Mouse (Mus musculus): Measurements from ENCODE around the gene Ccdc81. TPM values are rescaled to one million over a fixed set of nuclear protein-coding genes. Genes with fewer than 3 reads are reported as not detected.
A peak's percentile ranks its signal among the peaks of the same experiment; 100 is the strongest.

Ccdc81 gene
- total RNA-seq, 2 experiments from 2014 or later, result 0.56 to 0.90 TPM

DNA sequence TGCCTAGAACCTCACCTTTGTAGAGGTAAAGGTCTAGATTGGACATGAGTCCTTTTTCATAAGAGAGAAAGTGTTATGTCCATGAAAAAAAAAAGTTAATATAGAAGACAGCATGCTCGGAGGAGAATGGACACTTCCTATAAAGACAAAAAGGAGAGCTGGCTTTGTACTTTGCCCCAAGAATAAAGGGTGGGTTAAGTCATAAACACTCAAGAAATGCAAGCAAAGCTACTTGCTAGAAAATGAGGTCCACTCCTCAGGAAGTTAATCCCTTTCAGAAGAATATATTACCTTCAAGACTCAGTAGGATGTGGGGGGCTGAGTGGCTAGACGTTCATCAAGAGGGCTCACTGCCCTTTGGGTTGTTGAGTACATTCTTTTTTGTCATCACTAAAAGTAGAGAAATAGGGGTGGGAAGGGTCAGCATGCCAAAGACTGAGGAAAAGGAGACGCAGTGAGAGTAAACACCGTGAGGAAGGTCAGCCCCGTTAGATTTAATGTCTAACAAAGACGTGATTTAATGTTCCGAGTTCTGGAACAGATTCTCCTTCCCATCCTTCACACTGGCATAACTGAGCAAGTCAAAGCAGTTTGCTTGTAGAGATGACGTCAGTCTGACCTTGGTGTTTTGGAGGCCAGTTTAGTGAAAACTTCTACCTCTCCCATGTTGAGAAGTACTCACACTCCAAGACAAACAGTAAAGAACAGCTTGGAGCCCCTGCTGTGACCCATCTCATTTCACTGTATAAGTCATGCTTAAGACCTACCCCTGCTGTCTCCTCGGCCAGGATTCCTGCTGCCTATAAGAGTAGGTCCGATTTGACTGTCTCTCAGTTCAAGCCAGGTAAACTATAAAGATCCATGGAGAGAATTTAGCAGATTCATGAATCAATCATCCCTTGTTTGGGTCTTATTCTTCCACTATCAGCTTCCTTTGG is 51.0 kb downstream of the Ccdc81 start:
- no peak overlapping the region for H3K27ac ChIP-seq
- H3K4me3 ChIP-seq, result no peak overlapping the region
- no peak for DNase-seq (ENCODE audit: low spot score in 2 of 2)
- TF ChIP-seq CTCF (conservative IDR thresholded peaks at IDR 0.05), result no peak

GRCm38 (mm10) chr7:89850510-89850909 is 52.9 kb downstream of the Ccdc81 start:
- Histone ChIP-seq H3K27ac (no peak overlapping the region), H3K4me3 (no peak overlapping the region)
- no peak for DNase-seq (ENCODE audit: low spot score in 2 of 2)
- no peak for TF ChIP-seq CTCF (conservative IDR thresholded peaks at IDR 0.05)

GRCm38 (mm10) chr7:89845669-89846068 is 57.8 kb downstream of the Ccdc81 start:
- no peak for DNase-seq (ENCODE audit: low spot score in 2 of 2)
- no peak overlapping the region for H3K27ac ChIP-seq
- no peak for TF ChIP-seq CTCF (conservative IDR thresholded peaks at IDR 0.05)
- no peak overlapping the region for H3K4me3 ChIP-seq

DNA sequence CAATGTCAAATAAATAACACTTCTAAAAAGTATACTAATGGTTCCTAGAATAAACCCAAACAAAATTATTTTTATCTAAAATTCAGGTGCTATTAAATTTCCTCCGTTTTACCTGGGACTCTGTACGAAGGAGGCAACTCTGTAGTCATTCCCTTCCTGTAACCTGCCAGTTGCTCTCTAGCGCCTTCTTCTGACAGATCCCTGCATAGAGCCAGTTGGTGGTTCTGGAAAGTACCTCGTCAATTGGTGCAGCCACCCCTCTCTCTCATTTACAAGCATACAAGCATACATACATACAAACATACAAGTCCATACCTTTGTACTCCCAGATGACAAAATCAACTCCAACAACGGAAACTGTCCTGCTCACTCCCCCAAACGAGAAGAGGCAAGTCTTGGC is 59.9 kb downstream of the Ccdc81 start:
- Histone ChIP-seq H3K4me3 (no peak overlapping the region), H3K27ac (no peak overlapping the region)
- DNase-seq (ENCODE audit: low spot score in 2 of 2), result no peak
- peak; percentile 81 for TF ChIP-seq CTCF (conservative IDR thresholded peaks at IDR 0.05)

- DNase-seq (ENCODE audit: low spot score in 2 of 2), result no peak
- TF ChIP-seq CTCF (conservative IDR thresholded peaks at IDR 0.05), result no peak
- Histone ChIP-seq H3K4me3 (no peak overlapping the region), H3K27ac (no peak overlapping the region)
These were observed 60.3 kb downstream of the Ccdc81 start for GRCm38 (mm10) chr7:89843121-89843520.

DNA sequence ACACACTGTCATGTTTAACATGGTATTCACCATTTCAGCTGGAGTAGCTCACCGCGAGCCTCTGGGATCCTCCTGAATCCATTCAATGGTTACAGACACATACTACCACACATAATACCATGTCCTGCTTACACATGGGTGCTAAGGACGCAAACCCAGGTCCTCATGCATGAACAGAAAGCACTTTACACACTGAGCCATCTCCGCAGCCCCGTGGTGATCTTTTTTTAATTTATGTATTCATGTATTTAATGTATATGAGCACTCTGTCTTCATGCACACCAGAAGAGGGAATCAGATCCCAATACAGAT is 61.1 kb downstream of the Ccdc81 start:
- no peak for DNase-seq (ENCODE audit: low spot score in 2 of 2)
- Histone ChIP-seq H3K4me3 (no peak overlapping the region), H3K27ac (no peak overlapping the region)
- no peak for TF ChIP-seq CTCF (conservative IDR thresholded peaks at IDR 0.05)

GRCm38 (mm10) chr7:89841670-89842403 is 61.6 kb downstream of the Ccdc81 start:
- peak; percentile 88 to 91 for DNase-seq (ENCODE audit: low spot score in 2 of 2)
- peak; percentile 96 for TF ChIP-seq CTCF (conservative IDR thresholded peaks at IDR 0.05)
- Histone ChIP-seq H3K27ac (no peak overlapping the region), H3K4me3 (peak overlapping the region; percentile 27; the same call in 1 of the 2 replicates)

DNA sequence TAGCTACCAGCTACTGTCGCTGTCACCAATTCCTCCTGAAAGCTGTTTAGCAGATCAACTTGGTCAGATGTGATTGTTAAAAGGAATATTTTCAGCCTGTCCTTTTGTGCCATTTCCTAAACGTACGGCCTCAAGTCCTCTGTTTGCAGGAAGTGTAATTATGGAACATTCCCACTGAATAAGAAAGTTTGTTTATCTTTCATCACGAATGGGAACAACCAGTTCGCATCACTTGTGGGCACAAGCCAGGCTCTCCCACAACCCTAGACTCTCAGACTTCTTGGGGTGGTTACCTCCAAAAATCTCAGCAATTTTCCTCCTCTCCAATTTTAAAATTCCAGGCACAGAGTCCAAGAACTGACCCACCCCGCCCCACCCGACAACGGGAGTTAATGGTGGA is 63.7 kb downstream of the Ccdc81 start:
- peak in 1 of 2 experiments; percentile 3 for DNase-seq (ENCODE audit: low spot score in 2 of 2)
- Histone ChIP-seq H3K27ac (no peak overlapping the region), H3K4me3 (no peak overlapping the region)
- no peak for TF ChIP-seq CTCF (conservative IDR thresholded peaks at IDR 0.05)

GRCm38 (mm10) chr7:89837841-89838240 is 65.6 kb downstream of the Ccdc81 start:
- Histone ChIP-seq H3K27ac (no peak overlapping the region), H3K4me3 (no peak overlapping the region)
- TF ChIP-seq CTCF (conservative IDR thresholded peaks at IDR 0.05), result no peak
- DNase-seq (ENCODE audit: low spot score in 2 of 2), result no peak

DNA sequence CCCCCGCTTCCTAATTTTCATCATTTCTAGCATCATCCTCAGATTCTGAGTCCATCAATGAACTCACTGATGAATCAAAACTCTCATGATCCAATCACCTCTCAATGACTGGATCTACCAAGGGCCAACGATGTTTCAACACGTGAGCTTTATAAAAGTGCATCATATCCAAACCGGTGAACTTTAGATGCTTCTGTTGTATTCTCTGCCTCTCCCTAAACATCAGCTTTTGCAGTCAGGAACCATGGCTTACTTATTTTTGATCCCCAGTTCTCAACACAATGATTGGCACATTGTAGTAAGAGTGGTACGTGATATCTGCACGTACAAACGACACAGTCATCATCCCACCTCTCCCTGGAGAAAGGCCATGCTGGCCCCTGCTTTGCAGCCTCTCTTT is 66.8 kb downstream of the Ccdc81 start:
- H3K27ac ChIP-seq, result no peak overlapping the region
- no peak overlapping the region for H3K4me3 ChIP-seq
- no peak for TF ChIP-seq CTCF (conservative IDR thresholded peaks at IDR 0.05)
- DNase-seq (ENCODE audit: low spot score in 2 of 2), result peak in 1 of 2 experiments; percentile 4

DNA sequence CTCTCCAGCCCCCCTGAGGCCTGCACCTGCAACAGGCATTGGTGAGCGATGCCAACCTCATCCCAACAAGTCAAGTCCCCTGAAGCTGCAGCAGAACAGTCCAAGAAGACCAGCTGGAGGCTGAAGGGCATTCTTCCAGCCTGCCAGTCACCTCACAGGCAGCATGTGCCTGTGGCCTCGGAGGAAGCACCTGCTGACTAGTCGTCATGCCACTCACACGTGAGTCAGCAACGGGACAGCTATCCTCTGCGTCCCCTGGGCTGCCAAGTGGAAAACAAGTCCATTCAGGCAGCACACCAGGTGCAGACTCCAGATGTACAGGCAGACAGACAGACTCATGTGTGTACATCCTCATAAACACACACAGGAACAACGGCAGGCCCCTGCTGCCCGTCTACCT is 67.9 kb downstream of the Ccdc81 start:
- TF ChIP-seq CTCF (conservative IDR thresholded peaks at IDR 0.05), result no peak
- no peak overlapping the region for H3K27ac ChIP-seq
- no peak overlapping the region for H3K4me3 ChIP-seq
- DNase-seq (ENCODE audit: low spot score in 2 of 2), result peak in 1 of 2 experiments; percentile 5

- no peak for DNase-seq (ENCODE audit: low spot score in 2 of 2)
- no peak overlapping the region for H3K27ac ChIP-seq
- TF ChIP-seq CTCF (conservative IDR thresholded peaks at IDR 0.05), result no peak
- no peak overlapping the region for H3K4me3 ChIP-seq
These were observed 69.9 kb downstream of the Ccdc81 start for GRCm38 (mm10) chr7:89833521-89833920.

GRCm38 (mm10) chr7:89829201-89829600 is 74.2 kb downstream of the Ccdc81 start:
- TF ChIP-seq CTCF (conservative IDR thresholded peaks at IDR 0.05), result peak; percentile 72
- Histone ChIP-seq H3K27ac (no peak overlapping the region), H3K4me3 (no peak overlapping the region)
- no peak for DNase-seq (ENCODE audit: low spot score in 2 of 2)
